ENCODE assay signal across 18 mouse cellular contexts in the genomic region with DNA sequence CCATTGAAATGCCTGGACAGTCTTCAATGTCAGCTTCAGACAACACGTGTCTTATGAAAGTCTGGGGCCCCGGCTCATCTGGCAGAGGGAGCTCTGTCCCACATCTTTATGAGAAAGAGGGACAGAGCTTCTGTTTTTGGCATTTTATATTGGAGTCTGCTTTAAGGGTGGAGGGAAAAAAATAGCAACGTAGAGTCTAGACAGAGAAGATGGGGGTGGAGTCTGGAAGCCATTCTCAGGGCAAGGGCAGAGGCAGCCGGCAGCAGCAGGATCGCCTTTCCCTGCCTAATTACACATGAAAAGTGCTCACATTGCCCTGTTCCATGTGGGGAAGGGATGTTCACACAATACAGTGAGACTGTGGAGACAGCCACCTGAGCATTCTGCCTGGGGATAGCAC. TPM values are rescaled to one million over a fixed set of nuclear protein-coding genes. Genes with fewer than 3 reads are reported as not detected.
A peak's percentile ranks its signal among the peaks of the same experiment; 100 is the strongest.
DNase-seq lines count a peak whose midpoint lies in the region; ATAC-seq and TF ChIP-seq lines count a peak whose summit lies in the region.
"Had no signal": no experiment of that assay in that cellular context is flagged by ENCODE, and none has a peak within 500 bp of the region (broad histone marks: within the 10 kb centered on the region; RNA-seq: fewer than 3 reads in every experiment).

No protein-coding gene starts in this region.

- ATAC-seq in forebrain, embryonic 15.5 days (replicated peaks): no peak
- ATAC-seq in lung, postnatal 0 days: no peak
- peak; percentile 76; the same call in 1 of the 2 replicates for ATAC-seq in embryonic facial prominence, embryonic 12.5 days (ENCODE audit: insufficient number of reproducible peaks, insufficient read depth, low FRiP score, low TSS enrichment)
- ATAC-seq in limb, embryonic 12.5 days (ENCODE audit: insufficient number of reproducible peaks, insufficient read depth, low FRiP score, low TSS enrichment, low read depth): peak; percentile 45
- ATAC-seq: activated CD4-positive, CD25-positive, alpha-beta regulatory T cell, adult 4 months; intestine, embryonic 15.5 days; liver, postnatal 0 days had no signal

- no peak for TF ChIP-seq EP300 in lung, postnatal 0 days (IDR thresholded peaks at IDR 0.05)

- H3K4me3 ChIP-seq in forebrain, embryonic 10.5 days: no peak overlapping the region
- no peak overlapping the region for H3K4me3 ChIP-seq in forebrain, embryonic 15.5 days
- no peak overlapping the region for H3K4me3 ChIP-seq in lung, postnatal 0 days (ENCODE audit: low read depth, low read length)
- H3K4me3 ChIP-seq in embryonic facial prominence, embryonic 12.5 days: no peak overlapping the region
- H3K4me3 ChIP-seq in limb, embryonic 12.5 days (replicated peaks): no peak overlapping the region
- H3K4me3 ChIP-seq: erythroblast, embryonic 14.5 days; intestine, embryonic 15.5 days had no signal

- H3K4me1 ChIP-seq in forebrain, embryonic 10.5 days: peaks cover 24% of the 10 kb centered on the region
- peaks cover 12% of the 10 kb centered on the region for H3K4me1 ChIP-seq in forebrain, embryonic 15.5 days
- H3K4me1 ChIP-seq in lung, postnatal 0 days (ENCODE audit: insufficient read depth, low read depth, low read length): no peaks in the 10 kb centered on the region
- H3K4me1 ChIP-seq in embryonic facial prominence, embryonic 12.5 days: peaks cover 16% of the 10 kb centered on the region
- peaks cover 32% of the 10 kb centered on the region for H3K4me1 ChIP-seq in limb, embryonic 12.5 days (replicated peaks)
- H3K4me1 ChIP-seq: intestine, embryonic 15.5 days had no signal

- H3K27ac ChIP-seq in forebrain, embryonic 10.5 days: peak overlapping the region; percentile 75
- no peak overlapping the region for H3K27ac ChIP-seq in forebrain, embryonic 15.5 days (replicated peaks)
- H3K27ac ChIP-seq in lung, postnatal 0 days (ENCODE audit: low read length): no peak overlapping the region
- H3K27ac ChIP-seq in embryonic facial prominence, embryonic 12.5 days: peak overlapping the region; percentile 83
- peak overlapping the region; percentile 82 for H3K27ac ChIP-seq in limb, embryonic 12.5 days
- H3K27ac ChIP-seq: intestine, embryonic 15.5 days had no signal

- H3K9ac ChIP-seq in forebrain, embryonic 15.5 days (replicated peaks): no peak overlapping the region
- no peak overlapping the region for H3K9ac ChIP-seq in lung, postnatal 0 days (replicated peaks; ENCODE audit: low read depth)
- H3K9ac ChIP-seq in embryonic facial prominence, embryonic 12.5 days: no peak overlapping the region
- H3K9ac ChIP-seq in limb, embryonic 12.5 days (replicated peaks): no peak overlapping the region
- H3K9ac ChIP-seq: intestine, embryonic 15.5 days; liver, postnatal 0 days had no signal

- H3K9me3 ChIP-seq in forebrain, embryonic 10.5 days: no peaks in the 10 kb centered on the region
- no peaks in the 10 kb centered on the region for H3K9me3 ChIP-seq in forebrain, embryonic 15.5 days
- no peaks in the 10 kb centered on the region for H3K9me3 ChIP-seq in lung, postnatal 0 days (ENCODE audit: low read length)
- peaks cover 4% of the 10 kb centered on the region; the same call in 1 of the 2 replicates for H3K9me3 ChIP-seq in embryonic facial prominence, embryonic 12.5 days
- no peaks in the 10 kb centered on the region for H3K9me3 ChIP-seq in limb, embryonic 12.5 days
- H3K9me3 ChIP-seq: intestine, embryonic 15.5 days had no signal

- 45% methylated on average over 5 of the region's 5 CpGs for WGBS in forebrain, embryonic 10.5 days
- WGBS in forebrain, embryonic 15.5 days: 24% methylated on average over 5 of the region's 5 CpGs
- WGBS in lung, postnatal 0 days: 42% methylated on average over 5 of the region's 5 CpGs
- 16% methylated on average over 5 of the region's 5 CpGs for whole genome bisulfite sequencing in embryonic facial prominence, embryonic 12.5 days
- 14% methylated on average over 5 of the region's 5 CpGs for WGBS in limb, embryonic 12.5 days

- no peak for TF ChIP-seq CTCF in lung, postnatal 0 days (IDR thresholded peaks at IDR 0.05)

- DNase-seq in forebrain, embryonic 10.5 days (ENCODE audit: extremely low spot score, low spot score): no peak
- peak; percentile 31 for DNase-seq in lung, postnatal 0 days (ENCODE audit: low spot score)
- no peak for DNase-seq in lung, postnatal 36 days
- DNase-seq in frontal cortex, adult 2 months (ENCODE audit: extremely low spot score in 1 of 2, low spot score in 1 of 2): no peak
- DNase-seq in kidney, postnatal 4 days: no peak
- DNase-seq: cerebellum, postnatal 14 days; gastrocnemius, postnatal 36 days; heart, postnatal 36 days; kidney, postnatal 14 days; liver, postnatal 0 days; right cerebral cortex, postnatal 14 days had no signal

- H3K4me2 ChIP-seq in forebrain, embryonic 15.5 days (replicated peaks): no peak overlapping the region
- no peak overlapping the region for H3K4me2 ChIP-seq in lung, postnatal 0 days (replicated peaks; ENCODE audit: low read depth, low read length)
- no peak overlapping the region for H3K4me2 ChIP-seq in embryonic facial prominence, embryonic 12.5 days (replicated peaks)
- H3K4me2 ChIP-seq in limb, embryonic 12.5 days: no peak overlapping the region
- H3K4me2 ChIP-seq: heart, embryonic 11.5 days; intestine, embryonic 15.5 days had no signal

- no peaks in the 10 kb centered on the region for H3K27me3 ChIP-seq in forebrain, embryonic 10.5 days (ENCODE audit: poor library complexity, severe bottlenecking)
- H3K27me3 ChIP-seq in forebrain, embryonic 15.5 days: no peaks in the 10 kb centered on the region
- no peaks in the 10 kb centered on the region for H3K27me3 ChIP-seq in lung, postnatal 0 days (replicated peaks; ENCODE audit: insufficient read depth, low read length)
- no peaks in the 10 kb centered on the region for H3K27me3 ChIP-seq in embryonic facial prominence, embryonic 12.5 days
- H3K27me3 ChIP-seq in limb, embryonic 12.5 days: no peaks in the 10 kb centered on the region
- H3K27me3 ChIP-seq: intestine, embryonic 15.5 days had no signal

- no peaks in the 10 kb centered on the region for H3K36me3 ChIP-seq in forebrain, embryonic 10.5 days (replicated peaks)
- no peaks in the 10 kb centered on the region for H3K36me3 ChIP-seq in forebrain, embryonic 15.5 days
- H3K36me3 ChIP-seq in lung, postnatal 0 days (ENCODE audit: insufficient read depth, low read length): no peaks in the 10 kb centered on the region
- H3K36me3 ChIP-seq in embryonic facial prominence, embryonic 12.5 days: no peaks in the 10 kb centered on the region
- no peaks in the 10 kb centered on the region for H3K36me3 ChIP-seq in limb, embryonic 12.5 days
- H3K36me3 ChIP-seq: intestine, embryonic 15.5 days had no signal

RNA-seq across cellular contexts. Expression of gene Erg, which starts 16.1 kb away (rescaled TPM):
- polyA plus RNA-seq in forebrain, embryonic 10.5 days (2016; fragmentation: Nextera tagmentation; extraction: Ambion mirVana): 1.9 and 2.2 TPM in 2 replicates
- polyA plus RNA-seq in forebrain, embryonic 15.5 days (2015; fragmentation: Nextera tagmentation; extraction: Ambion mirVana): 1.5 and 1.9 TPM in 2 replicates
- polyA plus RNA-seq in lung, postnatal 0 days (2015; fragmentation: Nextera tagmentation; extraction: Ambion mirVana): 13.2 and 14.5 TPM in 2 replicates
- polyA plus RNA-seq in embryonic facial prominence, embryonic 12.5 days (2016; fragmentation: Nextera tagmentation; extraction: Ambion mirVana): 11.5 and 14.0 TPM in 2 replicates
- 17.3 and 20.2 TPM in 2 replicates for polyA plus RNA-seq in limb, embryonic 12.5 days (2016; fragmentation: Nextera tagmentation; extraction: Ambion mirVana)
- 5.7 and 7.2 TPM in 2 replicates for polyA plus RNA-seq in frontal cortex, adult 2 months (2012; rRNA removed)
- polyA plus RNA-seq: activated CD4-positive, CD25-positive, alpha-beta regulatory T cell, adult 4 months; erythroblast, embryonic 14.5 days had no signal

Comparison
In these comparisons a context has a peak if more than half of its experiments do, and no peak if none do; other contexts are left out.
1. H3K27ac ChIP-seq: peak in forebrain, embryonic 10.5 days (single experiment), embryonic facial prominence, embryonic 12.5 days (single experiment) and limb, embryonic 12.5 days (single experiment); none in forebrain, embryonic 15.5 days (single experiment) and lung, postnatal 0 days (single experiment).
2. ATAC-seq: peak in embryonic facial prominence, embryonic 12.5 days (single experiment) and limb, embryonic 12.5 days (single experiment); none in forebrain, embryonic 15.5 days (single experiment) and lung, postnatal 0 days (single experiment).